Mouse (Mus musculus) lung, embryonic 15.5 days (tissue): ENCODE measurements at regions not wholly inside any gene's neighbourhood (a gene's known extent, or its start where the extent isn't known, plus 50 kb on each side); places are given as distances from the start of the nearest gene placed in this dataset.
"Not testable (repeated sequence)": the region's sequence is repeated elsewhere in the genome, so short reads cannot be mapped to it uniquely, and the experiment has no call there.

Experiments used
- ATAC-seq: fragments of 200-750 bp; cut with Nextera tagmentation; 2 replicates; pipeline ENCODE4 v1.8.0; 2017; ENCODE audit warnings: moderate number of reproducible peaks, borderline replicate concordance; ENCODE audit not compliant: low FRiP score, low TSS enrichment; ENCODE audit errors: extremely low read depth
- H3K27ac ChIP-seq: fragments of 300-500 bp; sonication (generic); 2 replicates; pipeline ENCODE4 v1.5.1; 2015; ENCODE audit warnings: moderate library complexity, mild to moderate bottlenecking, inconsistent platforms
- H3K27me3 ChIP-seq: fragments of 300-500 bp; sonication (generic); 2 replicates; pipeline ENCODE4 v1.6.1; 2015; ENCODE audit warnings: inconsistent platforms
- H3K36me3 ChIP-seq: fragments of 300-500 bp; sonication (generic); 2 replicates; pipeline ENCODE4 v1.6.1; 2015; ENCODE audit warnings: inconsistent platforms
- H3K4me1 ChIP-seq: fragments of 300-500 bp; sonication (generic); 2 replicates; pipeline ENCODE4 v1.6.1; 2015; ENCODE audit warnings: inconsistent platforms
- H3K4me2 ChIP-seq: fragments of 300-500 bp; sonication (generic); 2 replicates; pipeline ENCODE4 v1.6.1; 2015; ENCODE audit warnings: inconsistent platforms, mild to moderate bottlenecking, moderate library complexity
- H3K4me3 ChIP-seq: fragments of 300-500 bp; sonication (generic); 2 replicates; pipeline ENCODE4 v1.5.1; 2015; ENCODE audit warnings: mild to moderate bottlenecking, inconsistent platforms
- H3K9ac ChIP-seq: fragments of 300-500 bp; sonication (generic); 2 replicates; pipeline ENCODE4 v1.6.1; 2015; ENCODE audit warnings: inconsistent platforms
- H3K9me3 ChIP-seq: fragments of 300-500 bp; sonication (generic); 2 replicates; pipeline ENCODE4 v1.6.1; 2016; ENCODE audit warnings: inconsistent platforms
- WGBS: fragments of 180-500 bp; shearing (Covaris S2); methylation state at CpG from one replicate; pipeline ENCODE4 v1.1.7; 2015; 5-methylcytosine and 5-hydroxymethylcytosine counted together

DNA sequence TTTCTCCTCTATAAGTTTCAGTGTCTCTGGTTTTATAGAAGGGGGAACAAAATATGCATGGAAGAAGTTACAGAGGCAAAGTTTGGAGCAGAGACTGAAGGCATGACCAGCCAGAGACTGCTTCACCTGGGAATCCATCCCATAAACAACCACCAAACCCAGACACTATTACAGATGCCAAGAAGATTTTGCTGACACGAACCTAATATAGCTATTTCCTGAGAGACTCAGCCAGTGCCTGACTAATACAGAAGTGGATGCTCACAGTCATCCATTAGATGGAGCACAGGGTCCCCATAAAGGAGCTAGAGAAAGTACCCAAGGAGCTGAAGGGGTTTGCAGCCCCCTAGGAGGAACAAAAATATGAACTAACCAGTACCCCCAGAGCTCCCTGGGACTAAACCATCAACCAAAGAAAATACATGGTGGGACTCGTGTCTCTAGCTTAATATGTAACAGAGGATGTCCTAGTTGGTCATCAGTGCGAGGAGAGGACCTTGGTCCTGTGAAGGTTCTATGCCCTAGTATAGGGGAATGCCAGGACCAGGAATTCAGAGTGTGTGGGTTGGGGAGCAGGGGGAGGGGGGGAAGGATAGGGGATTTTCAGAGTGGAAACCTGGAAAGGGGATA lies 621.2 kb upstream of the Msl3l2 start:
- H3K4me3 ChIP-seq: not testable (repeated sequence)

DNA sequence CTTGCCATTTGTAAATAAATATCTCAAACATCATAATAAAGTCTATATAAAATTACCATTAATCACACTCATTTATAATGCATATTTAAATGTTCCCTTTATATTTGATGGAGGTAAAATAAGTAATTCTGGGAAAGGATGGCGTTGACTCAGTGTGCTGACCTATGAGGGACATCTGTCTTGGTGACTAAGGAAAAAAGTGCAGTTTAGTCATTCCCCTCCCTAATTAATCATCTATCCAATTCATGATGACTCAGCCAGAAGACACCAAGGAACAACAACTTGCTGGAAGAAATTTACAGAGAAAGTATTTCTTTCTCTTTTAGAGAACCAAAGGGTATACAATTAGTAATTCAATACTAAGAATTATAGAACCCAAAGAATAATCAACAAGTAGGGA lies 584.0 kb upstream of the Msl3l2 start:
- ATAC-seq: no peak
- Histone ChIP-seq H3K4me1 (no peaks in the 10 kb centered on the region), H3K4me3 (no peak overlapping the region), H3K4me2 (no peak overlapping the region), H3K36me3 (no peaks in the 10 kb centered on the region), H3K27ac (no peak overlapping the region), H3K27me3 (no peaks in the 10 kb centered on the region), H3K9me3 (no peaks in the 10 kb centered on the region), H3K9ac (no peak overlapping the region)
- 58% methylated on average over 1 of the region's 1 CpGs for WGBS

More for the DNA sequence above, 621.2 kb upstream of the Msl3l2 start:
- not testable (repeated sequence) for H3K36me3 ChIP-seq, H3K4me1 ChIP-seq, H3K4me2 ChIP-seq, H3K27ac ChIP-seq, H3K9me3 ChIP-seq, ATAC-seq, H3K27me3 ChIP-seq, H3K9ac ChIP-seq
- 71% methylated on average over 3 of the region's 3 CpGs for WGBS

DNA sequence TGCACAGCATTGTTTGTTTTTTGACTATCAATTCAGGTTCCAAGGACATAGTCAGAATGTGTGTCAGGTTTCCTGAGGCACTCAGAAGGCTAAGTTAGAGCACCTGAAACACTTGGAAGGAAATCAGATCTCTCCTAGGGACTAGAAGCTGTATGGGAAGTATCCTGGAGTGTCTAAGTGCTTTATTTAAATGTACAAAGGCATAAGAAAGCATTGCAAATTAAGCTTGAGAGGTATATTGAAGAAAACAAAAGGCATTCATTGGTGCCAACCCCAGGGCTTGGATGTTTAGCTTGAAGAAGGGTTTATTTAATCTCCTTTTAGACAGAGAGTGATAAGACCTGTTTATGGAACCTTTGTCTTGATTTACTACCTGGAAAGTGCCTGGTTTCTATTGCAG lies 569.3 kb upstream of the Msl3l2 start:
- H3K27me3 ChIP-seq: no peaks in the 10 kb centered on the region

DNA sequence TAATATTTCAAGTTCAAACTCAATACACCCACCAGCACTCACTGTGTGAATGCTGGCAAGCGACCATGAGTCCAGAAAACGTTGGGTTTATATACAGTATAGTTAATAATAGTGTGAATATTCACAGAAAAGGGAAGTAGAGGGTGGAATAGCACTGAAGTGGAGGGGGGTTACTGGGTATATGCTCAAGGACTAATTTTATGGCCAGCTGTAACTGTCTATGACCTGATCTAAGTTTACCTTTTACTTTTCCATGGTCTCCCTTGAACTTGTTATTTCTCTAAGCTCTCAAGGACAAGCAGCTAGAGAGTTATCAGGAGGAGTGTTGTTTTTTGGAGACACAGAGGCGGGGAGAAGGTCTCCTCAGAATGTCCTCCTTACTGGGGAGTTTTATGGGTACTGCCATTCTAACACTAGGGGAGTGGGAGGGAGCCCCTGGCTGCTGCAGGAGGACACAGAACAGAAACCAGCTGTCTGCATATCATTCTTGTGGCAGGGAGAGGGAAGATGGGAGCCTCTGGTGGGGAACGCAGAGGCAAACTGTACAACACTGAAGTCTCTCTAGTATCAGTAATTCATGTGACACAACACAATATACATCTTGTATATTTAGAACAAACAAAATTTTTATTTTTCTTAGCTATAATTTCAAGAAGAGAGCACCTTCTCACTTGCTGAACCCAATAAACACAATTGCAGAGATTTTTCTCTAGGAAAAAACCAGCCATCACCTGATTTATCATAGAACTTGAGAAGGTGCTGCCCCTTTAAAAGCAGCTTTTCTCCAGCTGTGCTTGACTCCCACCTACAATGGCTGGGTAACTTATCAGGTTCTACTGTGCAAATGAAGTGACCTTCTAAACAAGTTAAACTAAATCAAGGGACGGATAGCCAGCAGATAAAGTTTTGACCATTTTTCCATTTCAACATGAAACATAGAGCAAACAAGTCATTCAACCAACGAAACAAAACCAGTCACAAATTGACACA lies 560.0 kb upstream of the Msl3l2 start:
- no peak for ATAC-seq
- Histone ChIP-seq H3K9me3 (no peaks in the 10 kb centered on the region), H3K4me2 (no peak overlapping the region), H3K27me3 (no peaks in the 10 kb centered on the region), H3K36me3 (no peaks in the 10 kb centered on the region), H3K27ac (no peak overlapping the region), H3K4me3 (no peak overlapping the region), H3K4me1 (no peaks in the 10 kb centered on the region), H3K9ac (no peak overlapping the region)
- WGBS: 52% methylated on average over 6 of the region's 6 CpGs

More for the DNA sequence above, 569.3 kb upstream of the Msl3l2 start:
- H3K9ac ChIP-seq: no peak overlapping the region
- no peak for ATAC-seq
- H3K36me3 ChIP-seq: no peaks in the 10 kb centered on the region
- no peaks in the 10 kb centered on the region for H3K9me3 ChIP-seq
- no peaks in the 10 kb centered on the region for H3K4me1 ChIP-seq
- no peak overlapping the region for H3K4me2 ChIP-seq
- H3K4me3 ChIP-seq: no peak overlapping the region
- no peak overlapping the region for H3K27ac ChIP-seq

DNA sequence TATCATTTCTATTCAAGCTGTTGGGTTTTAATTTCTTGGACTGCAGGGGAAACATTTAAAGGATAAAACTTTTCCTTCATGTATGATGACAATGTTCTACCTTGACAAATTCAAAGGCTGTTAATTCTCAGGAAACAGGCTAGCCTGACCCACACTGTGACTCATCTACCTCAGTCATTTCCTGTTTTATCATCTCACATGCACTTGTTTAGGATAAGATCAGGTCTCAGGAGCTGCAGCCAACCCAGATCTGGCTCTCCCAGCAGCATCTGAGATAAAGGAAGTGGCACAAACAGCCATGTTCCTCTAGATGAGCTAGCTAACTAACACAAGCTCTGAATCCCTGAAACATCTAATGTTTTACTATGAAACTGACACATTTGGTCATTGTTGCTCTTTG lies 541.8 kb upstream of the Msl3l2 start:
- Histone ChIP-seq H3K4me3 (no peak overlapping the region), H3K27ac (no peak overlapping the region), H3K27me3 (no peaks in the 10 kb centered on the region), H3K9me3 (no peaks in the 10 kb centered on the region), H3K4me2 (no peak overlapping the region), H3K4me1 (no peaks in the 10 kb centered on the region), H3K9ac (no peak overlapping the region), H3K36me3 (no peaks in the 10 kb centered on the region)
- no peak for ATAC-seq

DNA sequence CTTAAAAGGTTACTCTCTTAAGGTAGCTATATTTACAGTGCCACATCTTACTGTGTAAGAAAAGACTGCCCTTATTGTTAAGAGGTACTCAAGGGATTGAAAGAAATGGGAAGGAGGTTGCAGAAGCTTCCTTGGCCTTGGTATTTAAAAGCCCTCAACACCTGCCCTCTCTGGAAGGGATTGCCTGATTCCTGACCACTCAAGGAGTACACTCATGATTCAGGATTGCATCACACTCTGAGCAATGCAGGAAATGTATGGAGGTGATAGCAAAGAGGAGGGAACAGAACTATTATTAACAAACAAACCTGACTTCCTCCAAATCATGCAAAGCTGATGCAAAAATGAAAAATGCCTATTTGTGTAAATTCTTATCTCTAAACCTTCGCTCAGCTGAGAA lies 534.0 kb upstream of the Msl3l2 start:
- no peaks in the 10 kb centered on the region for H3K4me1 ChIP-seq

DNA sequence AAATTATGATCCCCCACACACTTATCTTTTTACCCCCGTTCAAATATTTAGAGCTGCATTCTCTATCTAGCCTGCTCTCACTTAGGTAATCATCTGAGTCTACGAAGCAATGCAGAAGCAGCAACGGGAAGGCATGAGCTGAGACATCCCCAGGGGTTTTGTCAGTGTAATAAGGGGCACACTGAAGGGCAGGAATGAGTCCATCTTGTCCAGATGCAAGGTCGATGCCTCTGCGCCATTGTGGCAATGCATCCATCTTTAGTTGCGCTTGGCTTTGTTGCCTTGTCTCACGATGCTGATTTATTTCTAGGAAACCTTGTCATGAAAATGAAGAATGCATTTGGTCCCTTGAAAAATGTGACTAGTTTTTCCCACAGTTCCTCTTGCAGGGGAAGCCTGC lies 515.7 kb upstream of the Msl3l2 start:
- 70% methylated on average over 7 of the region's 7 CpGs for WGBS
- no peaks in the 10 kb centered on the region for H3K4me1 ChIP-seq
- H3K9me3 ChIP-seq: no peaks in the 10 kb centered on the region
- H3K4me3 ChIP-seq: no peak overlapping the region
- no peak for ATAC-seq
- H3K27me3 ChIP-seq: no peaks in the 10 kb centered on the region
- no peak overlapping the region for H3K9ac ChIP-seq
- no peaks in the 10 kb centered on the region for H3K36me3 ChIP-seq
- H3K4me2 ChIP-seq: no peak overlapping the region
- no peak overlapping the region for H3K27ac ChIP-seq

More for the DNA sequence above, 534.0 kb upstream of the Msl3l2 start:
- Histone ChIP-seq H3K36me3 (no peaks in the 10 kb centered on the region), H3K4me2 (no peak overlapping the region), H3K27ac (no peak overlapping the region), H3K9me3 (no peaks in the 10 kb centered on the region), H3K9ac (no peak overlapping the region), H3K4me3 (no peak overlapping the region), H3K27me3 (no peaks in the 10 kb centered on the region)
- ATAC-seq: no peak
- WGBS: 87% methylated on average over 1 of the region's 1 CpGs

DNA sequence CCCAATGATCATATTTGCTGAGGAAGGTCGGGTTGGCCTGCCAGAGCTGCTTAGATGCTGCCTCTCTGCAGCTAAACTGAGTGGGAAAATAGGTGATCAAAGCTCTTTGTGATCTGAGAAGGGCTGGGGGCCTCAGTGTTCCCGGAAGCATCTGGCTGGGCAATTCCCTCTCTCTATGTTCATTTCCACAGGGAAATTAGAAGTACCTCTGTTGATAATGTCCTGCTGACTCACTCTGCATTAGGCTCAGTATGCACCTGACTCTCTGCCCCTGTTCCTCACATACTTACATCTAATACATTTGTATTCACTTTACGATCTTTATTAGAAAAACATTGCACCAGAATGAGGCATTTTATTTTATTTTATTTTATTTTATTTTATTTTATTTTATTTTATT lies 514.8 kb upstream of the Msl3l2 start:
- H3K9ac ChIP-seq: no peak overlapping the region
- no peaks in the 10 kb centered on the region for H3K27me3 ChIP-seq
- H3K36me3 ChIP-seq: no peaks in the 10 kb centered on the region
- no peaks in the 10 kb centered on the region for H3K9me3 ChIP-seq
- 63% methylated on average over 3 of the region's 3 CpGs for WGBS
- ATAC-seq: no peak
- no peak overlapping the region for H3K27ac ChIP-seq
- no peak overlapping the region for H3K4me3 ChIP-seq
- H3K4me2 ChIP-seq: no peak overlapping the region
- H3K4me1 ChIP-seq: no peaks in the 10 kb centered on the region

DNA sequence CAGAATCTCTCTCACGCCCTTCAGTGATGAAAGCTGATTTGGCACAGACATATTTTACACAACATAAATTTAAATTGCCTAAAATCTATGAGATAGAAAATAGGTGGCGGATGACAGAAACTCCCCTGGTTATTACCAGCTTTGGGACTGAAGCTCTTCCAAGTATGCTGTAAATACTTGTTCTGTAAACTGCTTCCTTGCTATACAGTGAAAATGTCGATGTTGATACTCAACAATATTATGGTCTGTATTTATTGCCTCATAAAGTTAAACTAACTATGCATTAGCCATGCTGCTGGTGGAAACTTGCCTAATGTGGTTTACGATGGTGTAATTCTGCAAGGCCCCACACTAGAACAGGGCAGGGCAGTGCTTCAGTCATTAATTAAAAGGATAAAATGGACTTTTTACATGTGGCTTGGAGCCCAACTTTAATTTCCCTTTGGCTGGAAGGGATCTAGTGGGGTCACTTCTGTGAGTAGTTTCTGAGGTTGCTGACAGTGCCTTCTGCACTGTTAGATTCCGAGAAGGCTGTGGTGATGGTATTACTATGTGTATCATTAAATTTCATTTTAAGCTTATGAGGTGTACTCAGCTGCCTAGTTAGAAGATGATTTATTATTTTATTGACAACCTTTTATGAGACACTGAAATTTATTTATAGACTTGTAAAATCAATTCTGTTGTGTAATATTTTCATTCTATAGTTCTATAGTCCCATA lies 482.0 kb upstream of the Msl3l2 start:
- no peak overlapping the region for H3K4me2 ChIP-seq
- H3K4me1 ChIP-seq: no peaks in the 10 kb centered on the region
- H3K27ac ChIP-seq: no peak overlapping the region
- WGBS: 49% methylated on average over 5 of the region's 5 CpGs
- no peak overlapping the region for H3K9ac ChIP-seq
- H3K27me3 ChIP-seq: no peaks in the 10 kb centered on the region
- peaks cover 2% of the 10 kb centered on the region; the same call in 1 of the 2 replicates for H3K9me3 ChIP-seq
- no peaks in the 10 kb centered on the region for H3K36me3 ChIP-seq
- ATAC-seq: peak; percentile 92
- H3K4me3 ChIP-seq: no peak overlapping the region

DNA sequence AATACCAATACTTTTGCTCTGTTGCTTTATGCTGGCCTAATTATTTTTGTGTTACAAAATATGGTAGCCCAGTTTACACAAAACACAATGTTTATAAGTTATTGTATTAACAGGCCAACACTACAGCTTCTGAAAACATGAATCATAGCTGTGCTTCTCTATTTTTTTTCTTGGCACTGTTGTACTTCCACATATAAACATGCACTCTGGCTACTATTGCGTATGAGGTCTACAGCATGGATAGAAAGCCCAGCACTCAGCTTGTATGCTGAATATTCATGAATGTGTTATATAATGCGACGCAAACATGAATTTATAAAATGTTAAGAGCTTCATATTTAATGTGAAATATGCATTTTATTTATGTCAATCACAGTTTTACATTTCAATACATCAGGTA lies 465.4 kb upstream of the Msl3l2 start:
- WGBS: 64% methylated on average over 3 of the region's 3 CpGs
- ATAC-seq: peak; percentile 64; the same call in 1 of the 2 replicates
- no peaks in the 10 kb centered on the region for H3K36me3 ChIP-seq
- H3K4me3 ChIP-seq: no peak overlapping the region
- H3K9me3 ChIP-seq: no peaks in the 10 kb centered on the region
- H3K4me2 ChIP-seq: no peak overlapping the region
- no peak overlapping the region for H3K27ac ChIP-seq
- no peak overlapping the region for H3K9ac ChIP-seq
- no peaks in the 10 kb centered on the region for H3K27me3 ChIP-seq
- no peaks in the 10 kb centered on the region for H3K4me1 ChIP-seq
